Mouse (Mus musculus): ENCODE results near the gene Slfnl1. TPM values are rescaled to one million over a fixed set of nuclear protein-coding genes. Genes with fewer than 3 reads are reported as not detected.

Gene Slfnl1
- polyA plus RNA-seq, 1 experiment from 2014 or later: not detected

Other genes with a start within 250 kb of the Slfnl1 start
- 0.73 and 0.83 TPM in 2 replicates for gene Foxo6, start 244.9 kb upstream of the Slfnl1 start, polyA plus RNA-seq (2015; fragmentation: Nextera tagmentation; extraction: Ambion mirVana)
- 84.7 and 85.7 TPM in 2 replicates for gene Scmh1, start 127.0 kb upstream of the Slfnl1 start, polyA plus RNA-seq (2015; fragmentation: Nextera tagmentation; extraction: Ambion mirVana)
- 80.6 and 84.0 TPM in 2 replicates for gene Ctps, start 38.0 kb downstream of the Slfnl1 start, polyA plus RNA-seq (2015; fragmentation: Nextera tagmentation; extraction: Ambion mirVana)
- not detected in 2 replicates for gene Gm8439, start 56.5 kb downstream of the Slfnl1 start, polyA plus RNA-seq (2015; fragmentation: Nextera tagmentation; extraction: Ambion mirVana)
- gene Cited4, start 134.3 kb downstream of the Slfnl1 start, polyA plus RNA-seq (2015; fragmentation: Nextera tagmentation; extraction: Ambion mirVana): 0.61 and 0.93 TPM in 2 replicates
- gene Kcnq4, start 216.4 kb downstream of the Slfnl1 start, polyA plus RNA-seq (2015; fragmentation: Nextera tagmentation; extraction: Ambion mirVana): 4.8 and 5.8 TPM in 2 replicates